Mouse (Mus musculus) erythroblast, adult 5-6 weeks (primary cell): Measurements from ENCODE around the gene Itgb2l. TPM values are rescaled to one million over a fixed set of nuclear protein-coding genes. Genes with fewer than 3 reads are reported as not detected.

Source experiments
- ATAC-seq: replicated peaks from 2 replicates; pipeline ENCODE4 v1.8.0; 2016; ENCODE audit warnings: moderate number of reproducible peaks, mild to moderate bottlenecking, moderate TSS enrichment, inconsistent platforms; ENCODE audit not compliant: poor library complexity, low FRiP score, severe bottlenecking
- total RNA-seq, 2 experiments: library from RNA; stranded (forward) in 1 of 2; stranded (reverse) in 1 of 2; fragments of 150-400 nt in 1 of 2; fragments of 200-764, 138-1000 nt in 1 of 2; gene quantifications; 2 replicates each; pipeline versions ENCODE4 v1.2.3 to v1.2.4; 2015 to 2017; ENCODE audit warnings: low replicate concordance in 2 of 2

Gene Itgb2l
- total RNA-seq, 2 experiments from 2014 or later, result 29.6 to 42.7 TPM

- ATAC-seq, result no peak
These were observed 70.7 kb downstream of the Itgb2l start for GRCm38 (mm10) chr16:96372752-96373118.

Other genes starting within 250 kb of the Itgb2l start
- not detected in 2 replicates for gene Sh3bgr, start 243.2 kb downstream of the Itgb2l start, total RNA-seq (2015; ENCODE audit: low replicate concordance)
- not detected in 2 replicates for gene Sh3bgr, start 243.2 kb downstream of the Itgb2l start, total RNA-seq (2017; ENCODE audit: low replicate concordance)
- gene B3galt5, start 207.8 kb downstream of the Itgb2l start, total RNA-seq (2015; ENCODE audit: low replicate concordance), result not detected in 2 replicates
- gene B3galt5, start 207.8 kb downstream of the Itgb2l start, total RNA-seq (2017; ENCODE audit: low replicate concordance), result not detected in 2 replicates
- not detected in 2 replicates for gene Pcp4, start 24.0 kb upstream of the Itgb2l start, total RNA-seq (2015; ENCODE audit: low replicate concordance)
- not detected in 2 replicates for gene Pcp4, start 24.0 kb upstream of the Itgb2l start, total RNA-seq (2017; ENCODE audit: low replicate concordance)